Mouse (Mus musculus): ENCODE data around the gene Pcolce. TPM values are rescaled to one million over a fixed set of nuclear protein-coding genes. Genes with fewer than 3 reads are reported as not detected.
"Not testable (repeated sequence)": the region's sequence is repeated elsewhere in the genome, so short reads cannot be mapped to it uniquely, and the experiment has no call there.

Pcolce gene
- total RNA-seq, 2 experiments from 2014 or later: 347 to 368 TPM

- DNase-seq: no peak
These were observed 16.4 kb upstream of the Pcolce start for GRCm38 (mm10) chr5:137629906-137630545.

DNA sequence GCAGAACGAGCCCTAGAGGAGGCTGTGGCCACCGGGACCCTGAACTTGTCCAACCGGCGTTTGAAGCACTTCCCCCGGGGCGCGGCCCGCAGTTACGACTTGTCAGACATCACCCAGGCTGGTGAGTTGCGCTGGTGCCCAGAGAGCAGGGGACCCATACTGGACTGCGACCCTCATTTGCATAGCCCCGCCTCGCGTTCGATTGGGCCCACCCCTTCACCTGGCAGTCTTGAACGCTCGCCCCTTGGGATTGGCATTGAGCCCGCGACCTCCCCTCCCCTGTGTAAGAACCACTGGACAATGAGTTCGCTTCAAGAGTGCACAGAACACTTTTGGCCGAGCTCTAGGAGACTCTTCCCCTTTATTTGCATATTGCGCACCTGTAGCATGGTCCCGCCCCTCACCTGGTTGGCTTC is 15.7 kb upstream of the Pcolce start:
- no peak for DNase-seq

GRCm38 (mm10) chr5:137628498-137629305 is 15.1 kb upstream of the Pcolce start, which contains the start of the genes Fbxo24, Lrch4 and Gm20605:
TSS of gene Fbxo24 (minus strand) at chr5:137629002.
TSS of gene Lrch4 (plus strand) at chr5:137629121.
TSS of gene Gm20605 (plus strand) at chr5:137629175.
- peak; percentile 98 for DNase-seq

DNA sequence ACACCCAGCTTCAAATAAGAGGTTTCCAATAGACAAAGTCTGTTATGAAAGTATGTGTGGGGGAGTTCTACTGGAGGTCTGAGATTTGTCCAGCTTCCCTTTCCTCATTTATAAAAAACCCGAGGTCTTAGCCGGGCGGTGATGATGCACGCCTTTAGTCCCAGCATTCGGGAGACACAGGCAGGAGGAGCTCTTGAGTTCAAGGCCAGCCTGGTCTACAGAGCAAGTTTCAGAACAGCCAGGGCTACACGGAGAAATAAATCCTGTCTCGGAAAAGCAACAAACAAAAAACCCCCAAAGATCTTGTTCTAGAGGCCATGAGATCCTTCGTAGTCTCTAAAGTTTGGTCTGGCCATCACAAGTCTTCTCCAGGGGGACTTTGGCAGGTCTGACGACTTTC is 14.4 kb upstream of the Pcolce start:
- no peak for DNase-seq

DNA sequence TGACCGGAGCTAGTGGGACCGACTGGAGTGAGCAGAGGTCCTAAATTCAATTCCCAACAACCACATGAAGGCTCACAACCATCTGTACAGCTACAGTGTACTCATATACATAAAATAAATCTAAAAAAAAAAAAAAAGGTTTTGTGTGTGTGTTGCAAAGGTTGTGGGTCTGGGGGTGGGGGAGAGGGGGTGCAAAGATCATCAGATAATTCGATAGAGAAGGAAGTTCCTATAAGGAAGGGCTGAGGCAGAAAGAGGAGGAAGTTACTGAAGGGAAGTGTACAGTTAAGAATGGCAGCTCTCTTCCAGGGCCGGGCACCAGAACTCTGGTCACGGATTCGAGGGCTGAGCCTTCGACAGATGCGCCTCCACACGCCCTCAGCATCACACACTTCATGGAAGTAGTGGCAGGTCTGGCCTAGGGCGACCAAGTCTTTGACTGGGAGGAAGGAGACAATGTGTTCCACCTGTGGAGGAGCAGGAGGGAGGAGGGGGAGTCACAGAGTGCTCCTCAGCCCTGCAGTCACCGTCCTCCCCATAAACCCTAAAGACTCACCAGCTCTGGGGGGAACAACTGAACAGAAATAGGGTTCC is 10.4 kb upstream of the Pcolce start:
- DNase-seq: no peak

- no peak for DNase-seq
These were observed 1.8 kb upstream of the Pcolce start for GRCm38 (mm10) chr5:137615347-137615746.

DNA sequence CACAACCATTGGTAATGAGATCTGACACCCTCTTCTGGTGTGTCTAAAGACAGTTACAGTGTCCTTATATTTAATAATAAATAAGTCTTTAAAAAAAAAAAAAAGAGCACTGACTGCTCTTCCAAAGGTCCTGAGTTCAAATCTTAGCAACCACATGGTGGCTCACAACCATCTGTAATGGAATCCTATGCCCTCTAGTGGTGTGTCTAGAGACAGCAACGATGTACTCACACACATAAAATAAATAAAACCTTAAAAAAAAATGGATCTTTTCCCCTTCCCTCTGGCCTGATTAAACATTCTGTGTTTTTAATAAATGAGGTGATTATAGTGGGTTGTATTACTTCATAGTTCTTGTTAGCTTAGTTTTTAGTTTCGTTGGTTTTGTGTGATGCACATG is 1.3 kb upstream of the Pcolce start:
- not testable (repeated sequence) for DNase-seq

DNA sequence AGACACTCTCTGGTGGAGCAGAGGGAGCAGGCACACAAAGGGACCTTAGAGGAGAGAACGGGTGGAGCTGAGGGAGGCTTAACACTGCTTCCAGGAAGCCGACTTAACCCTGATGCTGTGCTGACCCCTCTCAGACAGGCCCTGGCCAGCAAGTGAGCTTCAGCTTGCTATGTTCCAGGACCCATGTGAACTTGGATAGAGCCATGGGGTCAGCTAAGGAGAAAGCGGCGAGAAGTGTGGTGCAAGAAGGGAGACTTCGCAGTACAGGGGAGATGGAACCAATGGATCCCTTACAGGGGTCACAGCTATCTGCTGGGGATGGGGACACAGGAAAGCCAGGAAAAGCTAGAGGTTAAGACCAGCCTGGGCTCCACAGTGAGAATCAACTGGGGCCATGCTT is 508 bp downstream of the Pcolce start:
- peak; percentile 20 for DNase-seq

DNA sequence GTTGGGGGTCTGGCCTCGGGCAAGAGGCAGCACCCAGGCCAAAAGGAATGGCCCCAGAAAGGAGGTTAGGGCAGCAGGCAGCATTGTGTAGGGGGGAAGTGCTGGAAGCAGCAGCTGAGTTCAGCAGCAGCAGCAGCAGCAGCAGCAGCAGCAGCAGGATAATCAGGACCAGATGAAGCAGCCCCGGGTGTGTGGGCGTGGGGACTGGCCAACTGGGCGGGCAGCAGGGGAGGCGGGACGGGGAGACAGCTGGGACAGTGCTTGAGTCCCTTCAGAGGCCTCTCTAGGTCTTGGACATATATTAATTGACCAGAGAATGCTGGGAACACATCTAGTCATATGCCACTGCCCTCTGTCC is 2.4 kb downstream of the Pcolce start:
- peak; percentile 82 for DNase-seq

DNA sequence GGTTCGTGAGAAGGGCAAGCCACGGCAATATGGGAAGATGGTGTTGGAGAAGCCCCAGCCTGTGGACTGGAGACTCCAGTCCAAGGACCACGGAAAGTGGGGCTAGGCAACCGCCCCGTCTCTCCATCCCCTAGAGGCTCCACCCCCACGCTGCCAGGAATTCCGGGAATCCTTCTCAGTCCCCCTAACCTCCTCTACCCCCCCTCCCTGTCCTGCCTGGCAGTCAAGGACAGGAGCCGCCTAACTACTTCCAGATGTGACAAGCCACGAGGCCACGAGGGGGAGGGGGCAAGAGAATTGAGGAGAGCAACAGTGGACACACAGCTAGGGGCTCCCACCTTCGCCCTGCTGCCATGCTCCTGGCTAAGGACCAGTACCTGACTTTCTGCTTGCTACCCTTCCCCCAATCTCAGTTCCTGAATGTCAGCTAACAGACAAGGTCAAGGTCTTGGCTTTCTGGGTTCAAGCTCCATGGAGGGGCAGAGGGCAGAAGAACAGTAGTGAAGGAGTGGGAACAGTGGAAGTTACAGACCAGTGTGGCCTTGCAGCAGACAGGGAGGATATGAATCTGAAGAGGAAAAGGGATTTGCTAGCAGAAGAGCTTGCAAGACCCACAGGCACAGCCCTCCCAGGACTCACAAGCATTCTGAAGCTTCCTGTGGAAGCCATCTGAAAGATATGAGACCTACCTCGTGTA is 2.9 kb downstream of the Pcolce start:
- DNase-seq: peak; percentile 85

DNA sequence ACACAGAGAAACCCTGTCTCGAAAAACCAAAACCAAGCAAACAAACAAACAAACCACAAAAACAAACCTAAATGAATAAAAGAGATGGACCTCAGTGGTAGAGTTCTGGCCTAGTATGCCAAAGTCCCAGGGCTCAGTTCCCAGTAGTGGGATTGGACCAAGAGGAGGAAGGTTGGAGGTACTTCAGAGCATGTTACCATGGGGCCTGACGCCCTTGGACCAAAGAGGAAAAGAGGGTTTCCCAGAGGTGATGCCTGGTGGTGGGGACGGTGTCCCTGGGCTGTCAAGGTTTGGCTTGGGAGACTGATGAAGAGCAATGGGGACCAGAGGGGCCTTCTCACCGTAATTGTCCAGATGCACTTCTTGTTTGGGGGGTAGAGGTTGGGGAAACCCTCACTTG is 3.5 kb downstream of the Pcolce start:
- no peak for DNase-seq

GRCm38 (mm10) chr5:137609292-137609691 is 4.3 kb downstream of the Pcolce start:
- DNase-seq: no peak

GRCm38 (mm10) chr5:137608654-137609190 is 4.9 kb downstream of the Pcolce start:
- no peak for DNase-seq

DNA sequence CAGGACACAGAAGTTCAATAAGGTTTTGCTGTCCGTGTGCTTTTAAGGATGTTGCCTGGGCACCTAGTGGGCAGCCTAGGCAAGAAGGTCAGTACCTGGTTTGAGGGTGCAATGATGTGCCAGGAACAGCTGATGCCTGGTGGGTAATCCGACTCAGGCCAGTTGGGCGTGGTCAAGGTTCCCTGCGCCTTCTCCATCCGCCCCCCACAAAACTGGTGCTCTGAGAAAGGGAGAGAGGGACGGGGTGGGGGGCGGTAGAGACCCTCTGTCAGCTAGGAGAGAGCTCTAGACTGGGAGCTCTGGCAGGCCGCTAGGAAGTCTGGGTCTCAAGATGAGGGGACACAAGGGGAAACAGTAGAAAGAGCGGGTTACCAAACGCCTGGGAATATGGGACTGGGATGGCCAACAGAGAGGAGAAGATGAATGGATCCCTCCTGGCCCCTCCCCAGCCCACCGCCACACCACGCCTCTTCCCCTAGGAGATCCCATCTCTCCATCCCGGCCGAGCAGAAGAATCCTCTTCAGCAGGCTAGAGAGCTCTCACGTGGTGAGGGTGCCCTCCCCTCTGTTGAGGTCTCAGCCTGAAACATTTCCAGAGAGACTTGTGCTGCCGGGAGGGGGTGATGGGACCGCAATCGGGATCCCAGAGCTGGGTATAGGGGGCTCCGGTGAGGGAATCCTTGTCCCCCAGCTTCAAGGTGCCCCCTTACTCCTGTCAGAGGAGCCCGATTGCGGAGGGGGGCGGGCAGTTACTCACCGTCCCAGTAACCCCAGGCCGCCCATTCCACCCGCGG is 5.5 kb downstream of the Pcolce start:
- no peak for DNase-seq

DNA sequence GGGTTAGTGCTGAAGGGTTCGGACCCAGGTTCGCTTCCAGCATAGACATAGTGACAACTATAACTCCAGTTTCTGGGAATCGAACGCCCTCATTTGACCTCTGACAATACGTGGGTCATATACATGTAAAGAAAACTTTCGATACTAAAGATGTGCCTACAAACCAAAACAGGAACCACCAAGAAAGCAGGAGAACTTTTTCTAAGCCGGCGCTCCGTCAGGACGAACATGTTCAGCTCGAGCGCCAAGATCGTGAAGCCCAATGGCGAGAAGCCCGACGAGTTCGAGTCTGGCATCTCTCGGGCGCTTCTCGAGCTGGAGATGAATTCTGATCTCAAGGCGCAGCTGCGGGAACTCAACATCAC is 12.2 kb downstream of the Pcolce start:
- no peak for DNase-seq

DNA sequence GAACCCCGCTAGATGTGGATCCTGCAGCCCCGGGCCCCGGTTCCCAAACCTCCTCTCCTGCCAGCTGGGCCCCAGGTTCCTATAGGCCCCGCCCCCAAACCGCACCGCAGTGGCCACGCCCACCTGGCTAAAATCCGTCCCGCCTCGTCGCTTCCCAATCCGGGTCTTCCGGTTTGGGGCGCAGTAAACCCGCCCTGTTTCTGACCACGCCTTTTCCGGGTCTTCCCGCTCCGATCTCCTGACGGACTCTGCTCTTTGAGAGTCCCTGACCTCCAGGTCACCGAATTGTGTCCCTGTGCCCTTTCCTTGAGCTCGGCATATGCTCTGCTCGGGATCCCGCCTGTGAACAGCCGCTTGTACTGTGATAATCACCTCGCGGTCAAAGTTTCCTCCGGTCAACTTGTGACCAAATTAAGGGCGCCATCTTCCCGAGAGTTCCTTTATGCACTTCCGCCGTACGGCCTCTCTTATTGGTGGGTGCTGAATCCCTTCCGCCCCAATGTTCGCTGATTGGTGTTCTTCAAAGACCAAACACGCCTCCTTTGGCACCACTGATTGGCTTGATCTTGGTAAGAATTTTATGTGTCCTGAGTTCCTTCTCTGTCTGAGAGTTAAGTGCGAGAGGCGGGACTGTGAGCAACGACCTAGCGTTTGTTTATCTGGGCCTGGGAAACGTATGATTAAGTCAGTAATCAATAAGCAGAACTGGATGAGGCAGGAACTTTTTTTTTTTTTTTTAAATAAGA is 12.8 kb downstream of the Pcolce start, which contains the start of gene Mospd3:
Gene Mospd3 (minus strand): TSS at position 440 of the 746 bp plus-strand sequence.
- peak; percentile 98 for DNase-seq

DNA sequence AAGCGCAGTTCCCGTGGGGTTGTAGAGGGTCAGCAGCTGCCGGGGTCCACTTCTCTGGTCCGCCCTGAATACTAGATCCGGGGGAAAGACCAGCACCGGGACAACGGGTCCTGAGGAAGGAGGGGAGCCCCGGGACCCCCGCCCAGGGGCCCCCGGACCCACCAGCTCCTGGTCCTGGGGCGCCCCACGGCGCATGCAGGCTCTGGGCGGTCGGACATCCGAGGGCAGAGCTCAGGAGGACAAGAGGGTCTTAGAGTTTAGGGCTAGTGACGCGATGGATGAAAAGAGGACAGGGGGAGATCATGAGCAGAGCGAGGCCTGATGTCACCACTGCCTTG is 13.3 kb downstream of the Pcolce start:
- DNase-seq: no peak

GRCm38 (mm10) chr5:137599600-137599999 is 14.0 kb downstream of the Pcolce start:
- DNase-seq: no peak

GRCm38 (mm10) chr5:137598100-137598826 is 15.3 kb downstream of the Pcolce start:
- DNase-seq: no peak

GRCm38 (mm10) chr5:137597625-137598024 is 16.0 kb downstream of the Pcolce start:
- DNase-seq: no peak

Measured in adrenal gland, postnatal 10 days (tissue).